Mouse (Mus musculus) liver, embryonic 14.5 days (tissue): ENCODE results near the gene Zc3hav1l.

Experiments
- CTCF ChIP-seq: IDR thresholded peaks from 2 replicates; pipeline ENCODE4 v1.5.1; 2016; ENCODE audit warnings: antibody characterized with exemption, low read depth, control low read depth
- EP300 ChIP-seq: IDR thresholded peaks from 2 replicates; pipeline ENCODE4 v1.6.1; 2016; ENCODE audit warnings: antibody characterized with exemption, low read depth

DNA sequence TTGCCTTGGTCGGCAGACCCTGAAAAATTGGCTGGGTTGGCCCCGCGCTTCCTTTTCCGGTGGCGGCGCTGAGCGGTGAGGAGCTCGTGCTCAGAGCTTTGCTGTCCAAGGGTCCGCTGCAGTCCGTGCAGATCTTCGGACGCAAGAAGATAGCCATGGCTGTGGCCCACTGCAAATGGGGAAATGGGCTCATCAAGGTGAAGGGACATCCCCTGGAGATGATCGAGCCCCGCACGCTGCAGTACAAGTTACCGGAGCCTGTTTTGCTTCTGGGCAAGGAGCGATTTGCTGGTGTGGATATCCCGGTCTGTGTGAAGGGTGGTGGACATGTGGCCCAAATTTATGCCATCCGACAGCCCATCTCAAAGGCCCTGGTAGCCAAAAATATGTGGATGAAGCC, 14.6 kb downstream of the Zc3hav1l start:
- no peak for TF ChIP-seq EP300
- no peak for TF ChIP-seq CTCF
